Mouse (Mus musculus) heart, embryonic 11.5 days (tissue): ENCODE measurements around the gene Gria2. TPM values are rescaled to one million over a fixed set of nuclear protein-coding genes. Genes with fewer than 3 reads are reported as not detected.
A peak's percentile ranks its signal among the peaks of the same experiment; 100 is the strongest.

ENCODE experiments used
- ATAC-seq: fragments of 200-750 bp; cut with Nextera tagmentation; replicated peaks from 2 replicates; pipeline ENCODE4 v1.8.0; 2017; ENCODE audit warnings: moderate library complexity; ENCODE audit not compliant: insufficient number of reproducible peaks, low FRiP score, low TSS enrichment
- H3K27ac ChIP-seq: fragments of 300-500 bp; sonication (generic); 2 replicates; pipeline ENCODE4 v1.5.1; 2014; ENCODE audit warnings: mild to moderate bottlenecking, low read depth, low read length
- H3K27me3 ChIP-seq: fragments of 300-500 bp; sonication (generic); 2 replicates; pipeline ENCODE4 v1.6.1; 2014; ENCODE audit warnings: mild to moderate bottlenecking, low read length, mixed read lengths; ENCODE audit not compliant: control insufficient read depth, insufficient read depth
- H3K36me3 ChIP-seq: fragments of 300-500 bp; sonication (generic); 2 replicates; pipeline ENCODE4 v1.6.1; 2014; ENCODE audit warnings: mild to moderate bottlenecking, low read length, moderate library complexity, mixed read lengths; ENCODE audit not compliant: control insufficient read depth, insufficient read depth
- H3K4me1 ChIP-seq: fragments of 300-500 bp; sonication (generic); 2 replicates; pipeline ENCODE4 v1.6.1; 2014; ENCODE audit warnings: low read length; ENCODE audit not compliant: control insufficient read depth, insufficient read depth
- H3K4me2 ChIP-seq: fragments of 300-500 bp; sonication (generic); 2 replicates; pipeline ENCODE4 v1.6.1; 2014; ENCODE audit warnings: mild to moderate bottlenecking, moderate library complexity
- H3K4me3 ChIP-seq: fragments of 300-500 bp; sonication (generic); 2 replicates; pipeline ENCODE4 v1.5.1; 2014; ENCODE audit warnings: low read depth, low read length
- H3K9ac ChIP-seq: fragments of 300-500 bp; sonication (generic); 2 replicates; pipeline ENCODE4 v1.6.1; 2014; ENCODE audit warnings: mild to moderate bottlenecking, low read depth, low read length, moderate library complexity
- H3K9me3 ChIP-seq: fragments of 300-500 bp; sonication (generic); replicated peaks from 2 replicates; pipeline ENCODE4 v1.6.1; 2016; ENCODE audit warnings: low read length; ENCODE audit not compliant: control insufficient read depth
- WGBS: fragments of 180-500 bp; shearing (Covaris S2); extraction: QIAGEN DNeasy Blood & Tissue Kit; methylation state at CpG from one replicate; pipeline ENCODE4 v1.1.7; 2014; ENCODE audit not compliant: insufficient replicate concordance; 5-methylcytosine and 5-hydroxymethylcytosine counted together
- polyA plus RNA-seq: library from polyadenylated mRNA; unstranded; fragments of >200 nt; fragmentation: Nextera tagmentation; extraction: Ambion mirVana; gene quantifications from 2 replicates; pipeline ENCODE4 v1.2.1, GENCODE M21; 2014

Gria2 gene
- polyA plus RNA-seq, 1 experiment from 2014 or later, result 1.7 TPM

GRCm38 (mm10) chr3:80805327-80805726, 2.7 kb upstream of the Gria2 start:
- Histone ChIP-seq H3K9ac (no peak overlapping the region), H3K4me3 (no peak overlapping the region), H3K27me3 (peaks cover 19% of the 10 kb centered on the region), H3K36me3 (no peaks in the 10 kb centered on the region), H3K9me3 (no peaks in the 10 kb centered on the region), H3K4me1 (no peaks in the 10 kb centered on the region), H3K4me2 (no peak overlapping the region), H3K27ac (no peak overlapping the region)
- WGBS, result 5% methylated on average over 1 of the region's 1 CpGs
- ATAC-seq, result no peak

GRCm38 (mm10) chr3:80803811-80804210, 1.2 kb upstream of the Gria2 start:
- ATAC-seq, result no peak
- H3K27ac ChIP-seq, result no peak overlapping the region
- H3K27me3 ChIP-seq, result peaks cover 23% of the 10 kb centered on the region
- no peak overlapping the region for H3K9ac ChIP-seq
- no peaks in the 10 kb centered on the region for H3K4me1 ChIP-seq
- no peak overlapping the region for H3K4me2 ChIP-seq
- H3K36me3 ChIP-seq, result no peaks in the 10 kb centered on the region
- no peaks in the 10 kb centered on the region for H3K9me3 ChIP-seq
- H3K4me3 ChIP-seq, result no peak overlapping the region
- WGBS, result 63% methylated on average over 1 of the region's 1 CpGs

GRCm38 (mm10) chr3:80803211-80803610, 576 bp upstream of the Gria2 start:
- WGBS, result 50% methylated on average over 8 of the region's 8 CpGs
- no peak for ATAC-seq
- Histone ChIP-seq H3K27ac (no peak overlapping the region), H3K4me2 (no peak overlapping the region), H3K36me3 (no peaks in the 10 kb centered on the region), H3K4me1 (no peaks in the 10 kb centered on the region), H3K9me3 (no peaks in the 10 kb centered on the region), H3K9ac (no peak overlapping the region), H3K27me3 (peaks cover 23% of the 10 kb centered on the region), H3K4me3 (no peak overlapping the region)

- Histone ChIP-seq H3K9me3 (no peaks in the 10 kb centered on the region), H3K4me1 (no peaks in the 10 kb centered on the region), H3K27me3 (peaks cover 23% of the 10 kb centered on the region), H3K4me3 (peak overlapping the region; percentile 42), H3K36me3 (no peaks in the 10 kb centered on the region), H3K27ac (no peak overlapping the region), H3K9ac (no peak overlapping the region), H3K4me2 (no peak overlapping the region)
- 22% methylated on average over 6 of the region's 6 CpGs for WGBS
- ATAC-seq, result no peak
Observed at GRCm38 (mm10) chr3:80801827-80802310, 766 bp downstream of the Gria2 start.

- no peak overlapping the region for H3K27ac ChIP-seq
- peaks cover 23% of the 10 kb centered on the region for H3K27me3 ChIP-seq
- no peaks in the 10 kb centered on the region for H3K4me1 ChIP-seq
- no peaks in the 10 kb centered on the region for H3K36me3 ChIP-seq
- peak overlapping the region; percentile 62 for H3K4me2 ChIP-seq
- ATAC-seq, result no peak; the same call in none of the 2 replicates
- WGBS, result 13% methylated on average over 33 of the region's 33 CpGs
- peak overlapping the region; percentile 35 for H3K4me3 ChIP-seq
- H3K9ac ChIP-seq, result no peak overlapping the region
- no peaks in the 10 kb centered on the region for H3K9me3 ChIP-seq
Observed at GRCm38 (mm10) chr3:80800995-80801826, 1.4 kb downstream of the Gria2 start.

GRCm38 (mm10) chr3:80800299-80800994, 2.2 kb downstream of the Gria2 start:
- 2% methylated on average over 29 of the region's 29 CpGs for WGBS
- Histone ChIP-seq H3K27me3 (peaks cover 23% of the 10 kb centered on the region), H3K4me3 (peak overlapping the region; percentile 35), H3K4me1 (no peaks in the 10 kb centered on the region), H3K36me3 (no peaks in the 10 kb centered on the region), H3K9ac (no peak overlapping the region), H3K9me3 (no peaks in the 10 kb centered on the region), H3K4me2 (peak overlapping the region; percentile 62), H3K27ac (no peak overlapping the region)
- no peak for ATAC-seq

GRCm38 (mm10) chr3:80797935-80798334, 4.7 kb downstream of the Gria2 start:
- H3K27me3 ChIP-seq, result peaks cover 23% of the 10 kb centered on the region
- WGBS, result 66% methylated on average over 1 of the region's 1 CpGs
- no peak for ATAC-seq
- no peak overlapping the region for H3K27ac ChIP-seq
- H3K4me3 ChIP-seq, result no peak overlapping the region
- no peak overlapping the region for H3K9ac ChIP-seq
- H3K4me2 ChIP-seq, result no peak overlapping the region
- H3K4me1 ChIP-seq, result no peaks in the 10 kb centered on the region
- H3K36me3 ChIP-seq, result no peaks in the 10 kb centered on the region
- H3K9me3 ChIP-seq, result no peaks in the 10 kb centered on the region

GRCm38 (mm10) chr3:80796764-80797163, 5.9 kb downstream of the Gria2 start:
- no peak for ATAC-seq
- Histone ChIP-seq H3K36me3 (no peaks in the 10 kb centered on the region), H3K27me3 (peaks cover 16% of the 10 kb centered on the region), H3K27ac (no peak overlapping the region), H3K9ac (no peak overlapping the region), H3K4me2 (no peak overlapping the region), H3K9me3 (no peaks in the 10 kb centered on the region), H3K4me3 (no peak overlapping the region), H3K4me1 (no peaks in the 10 kb centered on the region)
